Mouse (Mus musculus): Measurements from ENCODE around the gene A230050P20Rik. TPM values are rescaled to one million over a fixed set of nuclear protein-coding genes. Genes with fewer than 3 reads are reported as not detected.

A230050P20Rik gene
- polyA plus RNA-seq, 1 experiment = 4.6 TPM

GRCm38 (mm10) chr9:20878041-20878709 lies 9.7 kb downstream of the A230050P20Rik start:
- TF ChIP-seq SRF (IDR thresholded peaks at IDR 0.05; ENCODE audit: control insufficient read depth, insufficient read length, low read depth) (peak; percentile 51), MAX (IDR thresholded peaks at IDR 0.05; ENCODE audit: low read depth) (no peak), POLR2AphosphoS2 (IDR thresholded peaks at IDR 0.05; ENCODE audit: insufficient read length, low read depth) (peak; percentile 79), E2F4 (IDR thresholded peaks at IDR 0.05; ENCODE audit: insufficient read depth) (peak; percentile 4), MYOD1 (IDR thresholded peaks at IDR 0.05; ENCODE audit: control insufficient read depth in 1 of 3, insufficient read length in 2 of 3, low read depth in 2 of 3) (peak in 2 of 3 experiments; percentile 88 to 91), TCF12 (IDR thresholded peaks at IDR 0.05; ENCODE audit: insufficient read depth, poor library complexity, severe bottlenecking) (no peak), CEBPB (IDR thresholded peaks at IDR 0.05; ENCODE audit: insufficient read depth, poor library complexity, severe bottlenecking) (no peak), REST (IDR thresholded peaks at IDR 0.05; ENCODE audit: insufficient read depth, insufficient read length) (no peak), USF1 (IDR thresholded peaks at IDR 0.05; ENCODE audit: low read depth) (no peak), TCF3 (IDR thresholded peaks at IDR 0.05; ENCODE audit: insufficient read length, low read depth) (peak; percentile 47), POLR2A (IDR thresholded peaks at IDR 0.05; ENCODE audit: insufficient read length, low read depth) (peak; percentile 89), MYOG (IDR thresholded peaks at IDR 0.05; ENCODE audit: control insufficient read depth in 1 of 3, insufficient read depth in 1 of 3, insufficient read length in 2 of 3, low read depth in 2 of 3) (peak; percentile 34 to 91 (median 88))

GRCm38 (mm10) chr9:20878710-20879065 lies 10.2 kb downstream of the A230050P20Rik start:
- peak overlapping the region; percentile 100 for H3K4me2 ChIP-seq (ENCODE audit: low read depth)
- no peaks in the 10 kb centered on the region for H3K79me2 ChIP-seq (ENCODE audit: control insufficient read depth, insufficient read depth)
- peak overlapping the region; percentile 23 for H3ac ChIP-seq (ENCODE audit: control insufficient read depth, insufficient read length)
- TF ChIP-seq MYOD1 (IDR thresholded peaks at IDR 0.05; ENCODE audit: control insufficient read depth in 1 of 3, insufficient read length in 2 of 3, low read depth in 2 of 3) = no peak
- no peak for TF ChIP-seq REST (IDR thresholded peaks at IDR 0.05; ENCODE audit: insufficient read depth, insufficient read length)
- no peak for TF ChIP-seq MAX (IDR thresholded peaks at IDR 0.05; ENCODE audit: low read depth)
- no peaks in the 10 kb centered on the region for H3K36me3 ChIP-seq (ENCODE audit: control insufficient read depth, insufficient read depth)
- H3K27me3 ChIP-seq (ENCODE audit: control insufficient read depth, insufficient read depth, insufficient read length) = no peaks in the 10 kb centered on the region
- peak overlapping the region; percentile 25 for H3K4me3 ChIP-seq

More at GRCm38 (mm10) chr9:20878041-20878709, 9.7 kb downstream of the A230050P20Rik start:
- no peaks in the 10 kb centered on the region for H3K36me3 ChIP-seq (ENCODE audit: control insufficient read depth, insufficient read depth)
- no peaks in the 10 kb centered on the region for H3K27me3 ChIP-seq (ENCODE audit: control insufficient read depth, insufficient read depth, insufficient read length)
- peak overlapping the region; percentile 23 for H3ac ChIP-seq (ENCODE audit: control insufficient read depth, insufficient read length)
- H3K79me2 ChIP-seq (ENCODE audit: control insufficient read depth, insufficient read depth) = no peaks in the 10 kb centered on the region
- H3K4me3 ChIP-seq = peak overlapping the region; percentile 25
- peak overlapping the region; percentile 100 for H3K4me2 ChIP-seq (ENCODE audit: low read depth)

- H3K4me2 ChIP-seq (ENCODE audit: low read depth) = peak within 1 kb of the TSS; percentile 100
- H3ac ChIP-seq (ENCODE audit: control insufficient read depth, insufficient read length) = peak within 1 kb of the TSS; percentile 23
- TF ChIP-seq CEBPB (IDR thresholded peaks at IDR 0.05; ENCODE audit: insufficient read depth, poor library complexity, severe bottlenecking) (no peak), SRF (IDR thresholded peaks at IDR 0.05; ENCODE audit: control insufficient read depth, insufficient read length, low read depth) (no peak), MAX (IDR thresholded peaks at IDR 0.05; ENCODE audit: low read depth) (no peak), POLR2AphosphoS2 (IDR thresholded peaks at IDR 0.05; ENCODE audit: insufficient read length, low read depth) (no peak), USF1 (IDR thresholded peaks at IDR 0.05; ENCODE audit: low read depth) (no peak), TCF12 (IDR thresholded peaks at IDR 0.05; ENCODE audit: insufficient read depth, poor library complexity, severe bottlenecking) (no peak), E2F4 (IDR thresholded peaks at IDR 0.05; ENCODE audit: insufficient read depth) (no peak), MYOD1 (IDR thresholded peaks at IDR 0.05; ENCODE audit: control insufficient read depth in 1 of 3, insufficient read length in 2 of 3, low read depth in 2 of 3) (no peak), REST (IDR thresholded peaks at IDR 0.05; ENCODE audit: insufficient read depth, insufficient read length) (no peak), POLR2A (IDR thresholded peaks at IDR 0.05; ENCODE audit: insufficient read length, low read depth) (no peak), MYOG (IDR thresholded peaks at IDR 0.05; ENCODE audit: control insufficient read depth in 1 of 3, insufficient read depth in 1 of 3, insufficient read length in 2 of 3, low read depth in 2 of 3) (no peak), TCF3 (IDR thresholded peaks at IDR 0.05; ENCODE audit: insufficient read length, low read depth) (no peak)
- H3K79me2 ChIP-seq (ENCODE audit: control insufficient read depth, insufficient read depth) = no peaks in the 10 kb centered on the region
- no peaks in the 10 kb centered on the region for H3K36me3 ChIP-seq (ENCODE audit: control insufficient read depth, insufficient read depth)
- no peaks in the 10 kb centered on the region for H3K27me3 ChIP-seq (ENCODE audit: control insufficient read depth, insufficient read depth, insufficient read length)
- H3K4me3 ChIP-seq = peak within 1 kb of the TSS; percentile 25
These were observed 10.8 kb downstream of the A230050P20Rik start, which contains the start of gene Angptl6 for GRCm38 (mm10) chr9:20879097-20879792. TSS of gene Angptl6 (minus strand) at chr9:20879727.

GRCm38 (mm10) chr9:20886563-20886962 lies 18.1 kb downstream of the A230050P20Rik start:
- no peak overlapping the region for H3K4me3 ChIP-seq
- no peak overlapping the region for H3K4me2 ChIP-seq (ENCODE audit: low read depth)
- H3ac ChIP-seq (ENCODE audit: control insufficient read depth, insufficient read length) = no peak overlapping the region
- H3K27me3 ChIP-seq (ENCODE audit: control insufficient read depth, insufficient read depth, insufficient read length) = no peaks in the 10 kb centered on the region
- no peak for TF ChIP-seq MYOD1 (IDR thresholded peaks at IDR 0.05; ENCODE audit: control insufficient read depth in 1 of 3, insufficient read length in 2 of 3, low read depth in 2 of 3)
- no peak for TF ChIP-seq E2F4 (IDR thresholded peaks at IDR 0.05; ENCODE audit: insufficient read depth)
- no peak for TF ChIP-seq REST (IDR thresholded peaks at IDR 0.05; ENCODE audit: insufficient read depth, insufficient read length)
- TF ChIP-seq POLR2AphosphoS2 (IDR thresholded peaks at IDR 0.05; ENCODE audit: insufficient read length, low read depth) = no peak
- TF ChIP-seq CEBPB (IDR thresholded peaks at IDR 0.05; ENCODE audit: insufficient read depth, poor library complexity, severe bottlenecking) = no peak
- TF ChIP-seq TCF12 (IDR thresholded peaks at IDR 0.05; ENCODE audit: insufficient read depth, poor library complexity, severe bottlenecking) = no peak
- TF ChIP-seq USF1 (IDR thresholded peaks at IDR 0.05; ENCODE audit: low read depth) = no peak
- TF ChIP-seq POLR2A (IDR thresholded peaks at IDR 0.05; ENCODE audit: insufficient read length, low read depth) = no peak
- no peak for TF ChIP-seq TCF3 (IDR thresholded peaks at IDR 0.05; ENCODE audit: insufficient read length, low read depth)
- no peak for TF ChIP-seq SRF (IDR thresholded peaks at IDR 0.05; ENCODE audit: control insufficient read depth, insufficient read length, low read depth)
- no peak for TF ChIP-seq MAX (IDR thresholded peaks at IDR 0.05; ENCODE audit: low read depth)
- no peak for TF ChIP-seq MYOG (IDR thresholded peaks at IDR 0.05; ENCODE audit: control insufficient read depth in 1 of 3, insufficient read depth in 1 of 3, insufficient read length in 2 of 3, low read depth in 2 of 3)
- H3K36me3 ChIP-seq (ENCODE audit: control insufficient read depth, insufficient read depth) = peaks cover 18% of the 10 kb centered on the region
- peaks cover 16% of the 10 kb centered on the region for H3K79me2 ChIP-seq (ENCODE audit: control insufficient read depth, insufficient read depth)
